Mouse (Mus musculus): ENCODE measurements around the gene Camsap3. TPM values are rescaled to one million over a fixed set of nuclear protein-coding genes. Genes with fewer than 3 reads are reported as not detected.

Camsap3 gene
- polyA plus RNA-seq (2015; fragmentation: Nextera tagmentation; extraction: Ambion mirVana): 11.4 and 11.6 TPM in 2 replicates

- peaks cover 7% of the 10 kb centered on the region for H3K4me1 ChIP-seq
- H3K36me3 ChIP-seq: no peaks in the 10 kb centered on the region
- peak within 1 kb of the TSS; percentile 63 for H3K4me3 ChIP-seq
- H3K27ac ChIP-seq: peak within 1 kb of the TSS; percentile 67; the same call in 1 of the 2 replicates
- 2% methylated on average over 7 of the region's 7 CpGs for WGBS
- H3K27me3 ChIP-seq: no peaks in the 10 kb centered on the region
- ATAC-seq (ENCODE audit: insufficient number of reproducible peaks, low FRiP score, low TSS enrichment, low read depth): no peak
- H3K4me2 ChIP-seq: peak within 1 kb of the TSS; percentile 82
- peak within 1 kb of the TSS; percentile 42 for H3K9ac ChIP-seq
- H3K9me3 ChIP-seq: no peaks in the 10 kb centered on the region
Observed at GRCm38 (mm10) chr8:3586993-3587390, at the start of gene Camsap3. Camsap3 (plus strand) TSS chr8:3587293.

- H3K4me3 ChIP-seq: no peak overlapping the region
- no peak overlapping the region for H3K9ac ChIP-seq
- H3K27ac ChIP-seq: no peak overlapping the region
- H3K27me3 ChIP-seq: no peaks in the 10 kb centered on the region
- peaks cover 79% of the 10 kb centered on the region for H3K36me3 ChIP-seq
- H3K4me2 ChIP-seq: no peak overlapping the region
- ATAC-seq (ENCODE audit: insufficient number of reproducible peaks, low FRiP score, low TSS enrichment, low read depth): no peak
- no peaks in the 10 kb centered on the region for H3K9me3 ChIP-seq
- WGBS: 92% methylated on average over 26 of the region's 26 CpGs
- H3K4me1 ChIP-seq: no peaks in the 10 kb centered on the region
Observed at GRCm38 (mm10) chr8:3537666-3538065, 49.4 kb upstream of the Camsap3 start.

GRCm38 (mm10) chr8:3539146-3539545, 47.9 kb upstream of the Camsap3 start:
- Histone ChIP-seq H3K9me3 (no peaks in the 10 kb centered on the region), H3K4me1 (no peaks in the 10 kb centered on the region), H3K9ac (no peak overlapping the region), H3K27me3 (no peaks in the 10 kb centered on the region), H3K4me3 (no peak overlapping the region), H3K4me2 (no peak overlapping the region), H3K36me3 (peaks cover 83% of the 10 kb centered on the region), H3K27ac (no peak overlapping the region)
- WGBS: 81% methylated on average over 7 of the region's 7 CpGs
- ATAC-seq (ENCODE audit: insufficient number of reproducible peaks, low FRiP score, low TSS enrichment, low read depth): no peak

- ATAC-seq (ENCODE audit: insufficient number of reproducible peaks, low FRiP score, low TSS enrichment, low read depth): no peak
- no peak overlapping the region for H3K9ac ChIP-seq
- no peaks in the 10 kb centered on the region for H3K4me1 ChIP-seq
- no peak overlapping the region for H3K27ac ChIP-seq
- H3K27me3 ChIP-seq: no peaks in the 10 kb centered on the region
- H3K4me3 ChIP-seq: no peak overlapping the region
- H3K4me2 ChIP-seq: no peak overlapping the region
- no peaks in the 10 kb centered on the region for H3K9me3 ChIP-seq
- WGBS: 95% methylated on average over 4 of the region's 4 CpGs
- H3K36me3 ChIP-seq: peaks cover 88% of the 10 kb centered on the region
Observed at GRCm38 (mm10) chr8:3540076-3540475, 47.0 kb upstream of the Camsap3 start.

GRCm38 (mm10) chr8:3546511-3546910, 40.6 kb upstream of the Camsap3 start:
- H3K4me2 ChIP-seq: no peak overlapping the region
- no peaks in the 10 kb centered on the region for H3K9me3 ChIP-seq
- WGBS: 84% methylated on average over 2 of the region's 2 CpGs
- H3K36me3 ChIP-seq: peaks cover 42% of the 10 kb centered on the region
- no peak overlapping the region for H3K9ac ChIP-seq
- ATAC-seq (ENCODE audit: insufficient number of reproducible peaks, low FRiP score, low TSS enrichment, low read depth): no peak
- H3K4me3 ChIP-seq: no peak overlapping the region
- no peaks in the 10 kb centered on the region for H3K4me1 ChIP-seq
- no peaks in the 10 kb centered on the region for H3K27me3 ChIP-seq
- H3K27ac ChIP-seq: no peak overlapping the region

GRCm38 (mm10) chr8:3552240-3552639, 34.9 kb upstream of the Camsap3 start:
- Histone ChIP-seq H3K9me3 (no peaks in the 10 kb centered on the region), H3K36me3 (no peaks in the 10 kb centered on the region), H3K9ac (no peak overlapping the region), H3K4me1 (no peaks in the 10 kb centered on the region), H3K27ac (no peak overlapping the region), H3K4me3 (no peak overlapping the region), H3K27me3 (no peaks in the 10 kb centered on the region), H3K4me2 (no peak overlapping the region)
- ATAC-seq (ENCODE audit: insufficient number of reproducible peaks, low FRiP score, low TSS enrichment, low read depth): no peak
- 87% methylated on average over 1 of the region's 1 CpGs for WGBS

- H3K4me2 ChIP-seq: no peak overlapping the region
- no peaks in the 10 kb centered on the region for H3K27me3 ChIP-seq
- ATAC-seq (ENCODE audit: insufficient number of reproducible peaks, low FRiP score, low TSS enrichment, low read depth): 0 out of 2 replicates have a peak, but pooled peaks have one; percentile 82
- no peak overlapping the region for H3K9ac ChIP-seq
- no peaks in the 10 kb centered on the region for H3K36me3 ChIP-seq
- H3K9me3 ChIP-seq: no peaks in the 10 kb centered on the region
- 56% methylated on average over 4 of the region's 4 CpGs for WGBS
- H3K4me1 ChIP-seq: no peaks in the 10 kb centered on the region
- H3K27ac ChIP-seq: no peak overlapping the region
- no peak overlapping the region for H3K4me3 ChIP-seq
Observed at GRCm38 (mm10) chr8:3556114-3556513, 31.0 kb upstream of the Camsap3 start.

GRCm38 (mm10) chr8:3567641-3568371, 19.3 kb upstream of the Camsap3 start, which contains the start of gene C330021F23Rik:
C330021F23Rik (plus strand) TSS chr8:3567990.
- Histone ChIP-seq H3K4me2 (no peak within 1 kb of the TSS), H3K9ac (no peak within 1 kb of the TSS), H3K36me3 (no peaks in the 10 kb centered on the region), H3K9me3 (no peaks in the 10 kb centered on the region), H3K4me1 (no peaks in the 10 kb centered on the region), H3K4me3 (no peak within 1 kb of the TSS), H3K27me3 (no peaks in the 10 kb centered on the region), H3K27ac (no peak within 1 kb of the TSS)
- no peak for ATAC-seq (ENCODE audit: insufficient number of reproducible peaks, low FRiP score, low TSS enrichment, low read depth)
- WGBS: 6% methylated on average over 12 of the region's 12 CpGs

- no peak for ATAC-seq (ENCODE audit: insufficient number of reproducible peaks, low FRiP score, low TSS enrichment, low read depth)
- no peaks in the 10 kb centered on the region for H3K4me1 ChIP-seq
- WGBS: 16% methylated on average over 7 of the region's 7 CpGs
- H3K27ac ChIP-seq: no peak overlapping the region
- H3K4me2 ChIP-seq: no peak overlapping the region
- no peak overlapping the region for H3K9ac ChIP-seq
- no peak overlapping the region for H3K4me3 ChIP-seq
- no peaks in the 10 kb centered on the region for H3K27me3 ChIP-seq
- H3K36me3 ChIP-seq: no peaks in the 10 kb centered on the region
- H3K9me3 ChIP-seq: no peaks in the 10 kb centered on the region
Observed at GRCm38 (mm10) chr8:3568378-3568777, 18.7 kb upstream of the Camsap3 start.

- Histone ChIP-seq H3K9me3 (no peaks in the 10 kb centered on the region), H3K4me3 (no peak overlapping the region), H3K4me2 (no peak overlapping the region), H3K27ac (no peak overlapping the region), H3K36me3 (no peaks in the 10 kb centered on the region), H3K4me1 (no peaks in the 10 kb centered on the region), H3K27me3 (no peaks in the 10 kb centered on the region), H3K9ac (no peak overlapping the region)
- 90% methylated on average over 5 of the region's 5 CpGs for WGBS
- no peak for ATAC-seq (ENCODE audit: insufficient number of reproducible peaks, low FRiP score, low TSS enrichment, low read depth)
Observed at GRCm38 (mm10) chr8:3569784-3570183, 17.3 kb upstream of the Camsap3 start.

GRCm38 (mm10) chr8:3574546-3574945, 12.5 kb upstream of the Camsap3 start:
- ATAC-seq (ENCODE audit: insufficient number of reproducible peaks, low FRiP score, low TSS enrichment, low read depth): no peak
- H3K9ac ChIP-seq: no peak overlapping the region
- no peaks in the 10 kb centered on the region for H3K9me3 ChIP-seq
- WGBS: 93% methylated on average over 3 of the region's 3 CpGs
- H3K27me3 ChIP-seq: no peaks in the 10 kb centered on the region
- H3K4me3 ChIP-seq: no peak overlapping the region
- H3K36me3 ChIP-seq: no peaks in the 10 kb centered on the region
- peaks cover 12% of the 10 kb centered on the region for H3K4me1 ChIP-seq
- no peak overlapping the region for H3K4me2 ChIP-seq
- no peak overlapping the region for H3K27ac ChIP-seq

GRCm38 (mm10) chr8:3576211-3576960, 10.7 kb upstream of the Camsap3 start:
- WGBS: 52% methylated on average over 15 of the region's 15 CpGs
- Histone ChIP-seq H3K27ac (no peak overlapping the region), H3K27me3 (no peaks in the 10 kb centered on the region), H3K4me3 (no peak overlapping the region), H3K36me3 (no peaks in the 10 kb centered on the region), H3K4me1 (peaks cover 17% of the 10 kb centered on the region), H3K9me3 (no peaks in the 10 kb centered on the region), H3K4me2 (no peak overlapping the region), H3K9ac (no peak overlapping the region)
- ATAC-seq (ENCODE audit: insufficient number of reproducible peaks, low FRiP score, low TSS enrichment, low read depth): no peak

Data from limb, embryonic 15.5 days (tissue).